9 mouse cellular contexts compared by ENCODE assay signal in the genomic region with DNA sequence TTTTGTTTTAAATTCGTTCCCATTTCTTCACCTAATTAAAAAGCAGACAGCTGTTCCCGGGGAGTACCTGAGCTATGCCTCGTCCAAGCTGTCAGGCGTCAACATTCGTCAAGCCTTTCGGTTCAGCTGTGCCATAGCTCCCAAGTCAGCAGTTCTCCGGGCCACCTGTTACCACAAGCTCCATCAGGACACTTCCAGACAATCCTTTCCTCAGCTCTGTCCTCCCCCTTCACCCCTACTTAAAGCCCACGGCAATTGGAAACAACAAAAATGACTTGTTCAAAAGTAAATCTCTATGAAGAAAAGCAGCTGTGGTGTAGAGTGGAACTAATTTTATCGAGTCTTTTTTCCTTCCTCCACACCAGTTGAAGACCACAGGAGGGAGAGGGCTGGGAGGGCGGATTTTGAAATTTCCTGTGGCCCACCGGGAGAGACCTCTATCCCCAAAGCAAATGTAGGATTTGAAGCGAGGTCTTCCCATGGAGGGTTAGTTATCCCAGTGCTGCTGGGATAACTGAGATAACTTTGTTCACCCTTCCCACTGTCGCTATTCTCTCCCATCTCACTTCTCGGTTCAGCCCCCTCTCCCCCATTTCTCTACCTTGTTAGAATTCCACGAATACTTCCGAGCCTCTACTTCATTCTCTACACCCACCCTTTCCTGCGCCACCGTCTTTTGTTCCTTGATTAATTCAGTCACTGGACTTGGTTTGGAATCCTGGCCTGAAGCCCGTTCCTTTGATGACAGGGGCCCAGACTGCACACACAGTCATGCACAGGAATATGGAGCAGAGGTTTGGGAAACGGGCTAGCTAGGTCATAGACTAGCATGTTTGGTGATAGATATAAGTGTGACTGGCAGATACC.
DNase-seq lines count a peak whose midpoint lies in the region; ATAC-seq and TF ChIP-seq lines count a peak whose summit lies in the region.
"Had no signal": no experiment of that assay in that cellular context is flagged by ENCODE, and none has a peak within 500 bp of the region (broad histone marks: within the 10 kb centered on the region; RNA-seq: fewer than 3 reads in every experiment).

No protein-coding gene starts in this region.

- H3K4me3 ChIP-seq in kidney, embryonic 14.5 days (ENCODE audit: low read length) = no peak overlapping the region
- no peak overlapping the region for H3K4me3 ChIP-seq in kidney, adult 2 months (ENCODE audit: insufficient read depth, low read depth, low read length)
- no peak overlapping the region for H3K4me3 ChIP-seq in embryonic facial prominence, embryonic 14.5 days (ENCODE audit: low read depth, low read length)
- H3K4me3 ChIP-seq in limb, embryonic 12.5 days (replicated peaks) = no peak overlapping the region
- H3K4me3 ChIP-seq: limb, embryonic 15.5 days had no signal

- H3K4me2 ChIP-seq in kidney, embryonic 14.5 days (replicated peaks; ENCODE audit: low read depth, low read length) = no peak overlapping the region
- no peak overlapping the region for H3K4me2 ChIP-seq in embryonic facial prominence, embryonic 14.5 days (ENCODE audit: low read depth, low read length)
- H3K4me2 ChIP-seq in limb, embryonic 12.5 days = no peak overlapping the region
- H3K4me2 ChIP-seq: limb, embryonic 15.5 days had no signal

- H3K27me3 ChIP-seq in kidney, embryonic 14.5 days (ENCODE audit: control insufficient read depth, insufficient read depth, low read length) = no peaks in the 10 kb centered on the region
- H3K27me3 ChIP-seq in kidney, adult 2 months (replicated peaks; ENCODE audit: control insufficient read depth, insufficient read depth, low read length) = no peaks in the 10 kb centered on the region
- no peaks in the 10 kb centered on the region for H3K27me3 ChIP-seq in embryonic facial prominence, embryonic 14.5 days (replicated peaks; ENCODE audit: control insufficient read depth, insufficient read depth, low read length)
- H3K27me3 ChIP-seq in limb, embryonic 12.5 days = no peaks in the 10 kb centered on the region
- H3K27me3 ChIP-seq: limb, embryonic 15.5 days had no signal

- 46% methylated on average over 20 of the region's 20 CpGs for WGBS in kidney, embryonic 14.5 days
- 41% methylated on average over 20 of the region's 20 CpGs for WGBS in kidney, adult 2 months
- 43% methylated on average over 20 of the region's 20 CpGs for WGBS in embryonic facial prominence, embryonic 14.5 days
- WGBS in limb, embryonic 12.5 days = 66% methylated on average over 20 of the region's 20 CpGs

- no peak overlapping the region for H3K9ac ChIP-seq in kidney, embryonic 14.5 days (ENCODE audit: low read depth, low read length)
- H3K9ac ChIP-seq in embryonic facial prominence, embryonic 14.5 days (ENCODE audit: low read depth, low read length) = no peak overlapping the region
- H3K9ac ChIP-seq in limb, embryonic 12.5 days (replicated peaks) = no peak overlapping the region
- H3K9ac ChIP-seq: limb, embryonic 15.5 days had no signal

- 0 out of 2 replicates have a peak, but pooled peaks have one; percentile 30 for ATAC-seq in kidney, embryonic 14.5 days (ENCODE audit: low FRiP score, low TSS enrichment)
- peak; percentile 83 for ATAC-seq in embryonic facial prominence, embryonic 14.5 days (ENCODE audit: low read depth)
- peak; percentile 79 for ATAC-seq in limb, embryonic 12.5 days (ENCODE audit: insufficient number of reproducible peaks, insufficient read depth, low FRiP score, low TSS enrichment, low read depth)
- ATAC-seq in megakaryocyte progenitor cell, adult 5-6 weeks (replicated peaks; ENCODE audit: poor library complexity) = no peak

- no peak for TF ChIP-seq CTCF in kidney, adult 2 months (conservative IDR thresholded peaks at IDR 0.05; ENCODE audit: insufficient read depth, insufficient read length, low read depth, low read length)

- no peaks in the 10 kb centered on the region for H3K36me3 ChIP-seq in kidney, embryonic 14.5 days (ENCODE audit: control insufficient read depth, insufficient read depth, low read length)
- H3K36me3 ChIP-seq in kidney, adult 2 months (ENCODE audit: control insufficient read depth, insufficient read depth, low read length) = no peaks in the 10 kb centered on the region
- no peaks in the 10 kb centered on the region for H3K36me3 ChIP-seq in embryonic facial prominence, embryonic 14.5 days (ENCODE audit: control insufficient read depth, insufficient read depth, low read length)
- no peaks in the 10 kb centered on the region for H3K36me3 ChIP-seq in limb, embryonic 12.5 days
- H3K36me3 ChIP-seq: limb, embryonic 15.5 days had no signal

- no peak for DNase-seq in kidney, adult 2 months
- DNase-seq in R1 (ENCODE audit: low read depth, low spot score) = peak; percentile 64
- peak; percentile 84 for DNase-seq in embryonic facial prominence, embryonic 14.5 days (ENCODE audit: low spot score)
- DNase-seq in frontal cortex, postnatal 14 days (ENCODE audit: low spot score in 2 of 2) = no peak
- DNase-seq: right cerebral cortex, postnatal 25 days had no signal

- 0 out of 2 replicates have a peak overlapping the region, but pooled peaks have one; percentile 24 for H3K27ac ChIP-seq in kidney, embryonic 14.5 days (ENCODE audit: low read depth, low read length)
- no peak overlapping the region for H3K27ac ChIP-seq in kidney, adult 2 months (ENCODE audit: insufficient read depth, low read depth, low read length)
- H3K27ac ChIP-seq in embryonic facial prominence, embryonic 14.5 days (replicated peaks; ENCODE audit: low read depth, low read length) = no peak overlapping the region; the same call in 1 of the 2 replicates
- H3K27ac ChIP-seq in limb, embryonic 12.5 days = 0 out of 2 replicates have a peak overlapping the region, but pooled peaks have one; percentile 17
- H3K27ac ChIP-seq: limb, embryonic 15.5 days had no signal

- H3K4me1 ChIP-seq in kidney, embryonic 14.5 days (ENCODE audit: control insufficient read depth, insufficient read depth, low read length) = peaks cover 3% of the 10 kb centered on the region; the same call in 1 of the 2 replicates
- H3K4me1 ChIP-seq in kidney, adult 2 months (ENCODE audit: control insufficient read depth, insufficient read depth, low read length) = 0 out of 2 replicates have a peak, but pooled peaks cover 2% of the 10 kb centered on the region
- H3K4me1 ChIP-seq in embryonic facial prominence, embryonic 14.5 days (ENCODE audit: control insufficient read depth, insufficient read depth, low read length) = peaks cover 8% of the 10 kb centered on the region
- H3K4me1 ChIP-seq in limb, embryonic 12.5 days (replicated peaks) = peaks cover 3% of the 10 kb centered on the region; the same call in 1 of the 2 replicates

- TF ChIP-seq POLR2A in kidney, adult 2 months (IDR thresholded peaks at IDR 0.05; ENCODE audit: low read depth, low read length) = no peak

- H3K9me3 ChIP-seq in kidney, embryonic 14.5 days (ENCODE audit: control insufficient read depth, low read length) = no peaks in the 10 kb centered on the region
- no peaks in the 10 kb centered on the region for H3K9me3 ChIP-seq in embryonic facial prominence, embryonic 14.5 days (ENCODE audit: control insufficient read depth, low read length)
- 0 out of 2 replicates have a peak, but pooled peaks cover 3% of the 10 kb centered on the region for H3K9me3 ChIP-seq in limb, embryonic 12.5 days
- H3K9me3 ChIP-seq: limb, embryonic 15.5 days had no signal

Comparison
In these comparisons a context has a peak if more than half of its experiments do, and no peak if none do; other contexts are left out.
1. H3K27ac ChIP-seq: peak in kidney, embryonic 14.5 days (single experiment) and limb, embryonic 12.5 days (single experiment); none in kidney, adult 2 months (single experiment) and embryonic facial prominence, embryonic 14.5 days (single experiment).
2. DNase-seq: peak in R1 (single experiment) and embryonic facial prominence, embryonic 14.5 days (single experiment); none in kidney, adult 2 months (single experiment) and frontal cortex, postnatal 14 days (0 of 2).